Mouse (Mus musculus): ENCODE results near the gene Ccr1l1. TPM values are rescaled to one million over a fixed set of nuclear protein-coding genes. Genes with fewer than 3 reads are reported as not detected.
"Not testable (repeated sequence)": the region's sequence is repeated elsewhere in the genome, so short reads cannot be mapped to it uniquely, and the experiment has no call there.

Gene Ccr1l1
- polyA plus RNA-seq, 1 experiment from 2014 or later: not detected

GRCm38 (mm10) chr9:123975630-123976029 lies 2.6 kb downstream of the Ccr1l1 start:
- H3K9me3 ChIP-seq (ENCODE audit: control insufficient read depth, low read depth, low read length): no peaks in the 10 kb centered on the region
- H3K36me3 ChIP-seq (ENCODE audit: control insufficient read depth, insufficient read depth, low read length): no peaks in the 10 kb centered on the region
- H3K4me2 ChIP-seq (replicated peaks; ENCODE audit: low read depth, low read length): no peak overlapping the region
- no peaks in the 10 kb centered on the region for H3K4me1 ChIP-seq (ENCODE audit: control insufficient read depth, insufficient read depth, low read length)
- H3K27me3 ChIP-seq (ENCODE audit: control insufficient read depth, insufficient read depth, low read length): no peaks in the 10 kb centered on the region
- H3K27ac ChIP-seq (ENCODE audit: low read length): no peak overlapping the region
- H3K4me3 ChIP-seq (ENCODE audit: low read depth, low read length): no peak overlapping the region
- WGBS: 72% methylated on average over 2 of the region's 2 CpGs
- no peak overlapping the region for H3K9ac ChIP-seq (replicated peaks; ENCODE audit: low read depth, low read length)
- no peak for ATAC-seq (ENCODE audit: insufficient number of reproducible peaks, insufficient read depth, low FRiP score, low read depth)

- H3K27me3 ChIP-seq (ENCODE audit: control insufficient read depth, insufficient read depth, low read length): no peaks in the 10 kb centered on the region
- H3K4me1 ChIP-seq (ENCODE audit: control insufficient read depth, insufficient read depth, low read length): no peaks in the 10 kb centered on the region
- H3K4me3 ChIP-seq (ENCODE audit: low read depth, low read length): no peak within 1 kb of the TSS
- no peak within 1 kb of the TSS for H3K9ac ChIP-seq (replicated peaks; ENCODE audit: low read depth, low read length)
- WGBS: 81% methylated on average over 1 of the region's 1 CpGs
- H3K4me2 ChIP-seq (replicated peaks; ENCODE audit: low read depth, low read length): no peak within 1 kb of the TSS
- no peaks in the 10 kb centered on the region for H3K9me3 ChIP-seq (ENCODE audit: control insufficient read depth, low read depth, low read length)
- no peak for ATAC-seq (ENCODE audit: insufficient number of reproducible peaks, insufficient read depth, low FRiP score, low read depth)
- no peak within 1 kb of the TSS for H3K27ac ChIP-seq (ENCODE audit: low read length)
- no peaks in the 10 kb centered on the region for H3K36me3 ChIP-seq (ENCODE audit: control insufficient read depth, insufficient read depth, low read length)
These were observed 9.8 kb downstream of the Ccr1l1 start, which contains the start of gene Ccr1 for GRCm38 (mm10) chr9:123968290-123968912. TSS of gene Ccr1 (minus strand) at chr9:123968692.

GRCm38 (mm10) chr9:123966858-123967495 lies 11.2 kb downstream of the Ccr1l1 start:
- H3K4me3 ChIP-seq (ENCODE audit: low read depth, low read length); H3K27ac ChIP-seq (ENCODE audit: low read length); H3K9me3 ChIP-seq (ENCODE audit: control insufficient read depth, low read depth, low read length); H3K27me3 ChIP-seq (ENCODE audit: control insufficient read depth, insufficient read depth, low read length); H3K4me2 ChIP-seq (replicated peaks; ENCODE audit: low read depth, low read length); H3K36me3 ChIP-seq (ENCODE audit: control insufficient read depth, insufficient read depth, low read length); ATAC-seq (ENCODE audit: insufficient number of reproducible peaks, insufficient read depth, low FRiP score, low read depth); H3K9ac ChIP-seq (replicated peaks; ENCODE audit: low read depth, low read length); H3K4me1 ChIP-seq (ENCODE audit: control insufficient read depth, insufficient read depth, low read length): not testable (repeated sequence)
- WGBS: 79% methylated on average over 1 of the region's 4 CpGs

GRCm38 (mm10) chr9:123964776-123965175 lies 13.4 kb downstream of the Ccr1l1 start:
- 84% methylated on average over 3 of the region's 3 CpGs for WGBS
- Histone ChIP-seq H3K36me3 (ENCODE audit: control insufficient read depth, insufficient read depth, low read length) (no peaks in the 10 kb centered on the region), H3K9me3 (ENCODE audit: control insufficient read depth, low read depth, low read length) (no peaks in the 10 kb centered on the region), H3K27ac (ENCODE audit: low read length) (no peak overlapping the region), H3K4me2 (replicated peaks; ENCODE audit: low read depth, low read length) (no peak overlapping the region), H3K4me1 (ENCODE audit: control insufficient read depth, insufficient read depth, low read length) (no peaks in the 10 kb centered on the region), H3K27me3 (ENCODE audit: control insufficient read depth, insufficient read depth, low read length) (no peaks in the 10 kb centered on the region), H3K4me3 (ENCODE audit: low read depth, low read length) (no peak overlapping the region), H3K9ac (replicated peaks; ENCODE audit: low read depth, low read length) (no peak overlapping the region)
- ATAC-seq (ENCODE audit: insufficient number of reproducible peaks, insufficient read depth, low FRiP score, low read depth): no peak

GRCm38 (mm10) chr9:123960161-123960560 lies 18.0 kb downstream of the Ccr1l1 start:
- Histone ChIP-seq H3K9me3 (ENCODE audit: control insufficient read depth, low read depth, low read length) (no peaks in the 10 kb centered on the region), H3K4me3 (ENCODE audit: low read depth, low read length) (no peak overlapping the region), H3K27me3 (ENCODE audit: control insufficient read depth, insufficient read depth, low read length) (no peaks in the 10 kb centered on the region), H3K9ac (replicated peaks; ENCODE audit: low read depth, low read length) (no peak overlapping the region), H3K36me3 (ENCODE audit: control insufficient read depth, insufficient read depth, low read length) (no peaks in the 10 kb centered on the region), H3K4me2 (replicated peaks; ENCODE audit: low read depth, low read length) (no peak overlapping the region), H3K4me1 (ENCODE audit: control insufficient read depth, insufficient read depth, low read length) (no peaks in the 10 kb centered on the region), H3K27ac (ENCODE audit: low read length) (no peak overlapping the region)
- ATAC-seq (ENCODE audit: insufficient number of reproducible peaks, insufficient read depth, low FRiP score, low read depth): no peak
- 69% methylated on average over 1 of the region's 1 CpGs for WGBS

- no peak for ATAC-seq (ENCODE audit: insufficient number of reproducible peaks, insufficient read depth, low FRiP score, low read depth)
These were observed 20.2 kb downstream of the Ccr1l1 start for GRCm38 (mm10) chr9:123957911-123958413.

GRCm38 (mm10) chr9:123956892-123957291 lies 21.3 kb downstream of the Ccr1l1 start:
- H3K4me3 ChIP-seq (ENCODE audit: low read depth, low read length): no peak overlapping the region
- no peaks in the 10 kb centered on the region for H3K27me3 ChIP-seq (ENCODE audit: control insufficient read depth, insufficient read depth, low read length)
- no peak overlapping the region for H3K27ac ChIP-seq (ENCODE audit: low read length)
- no peak for ATAC-seq (ENCODE audit: insufficient number of reproducible peaks, insufficient read depth, low FRiP score, low read depth)
- no peaks in the 10 kb centered on the region for H3K9me3 ChIP-seq (ENCODE audit: control insufficient read depth, low read depth, low read length)
- no peak overlapping the region for H3K4me2 ChIP-seq (replicated peaks; ENCODE audit: low read depth, low read length)
- H3K4me1 ChIP-seq (ENCODE audit: control insufficient read depth, insufficient read depth, low read length): no peaks in the 10 kb centered on the region
- no peak overlapping the region for H3K9ac ChIP-seq (replicated peaks; ENCODE audit: low read depth, low read length)
- 75% methylated on average over 1 of the region's 1 CpGs for WGBS
- H3K36me3 ChIP-seq (ENCODE audit: control insufficient read depth, insufficient read depth, low read length): no peaks in the 10 kb centered on the region

More at GRCm38 (mm10) chr9:123957911-123958413, 20.2 kb downstream of the Ccr1l1 start:
- Histone ChIP-seq H3K4me1 (ENCODE audit: control insufficient read depth, insufficient read depth, low read length) (no peaks in the 10 kb centered on the region), H3K27ac (ENCODE audit: low read length) (no peak overlapping the region), H3K4me2 (replicated peaks; ENCODE audit: low read depth, low read length) (no peak overlapping the region), H3K36me3 (ENCODE audit: control insufficient read depth, insufficient read depth, low read length) (no peaks in the 10 kb centered on the region), H3K27me3 (ENCODE audit: control insufficient read depth, insufficient read depth, low read length) (no peaks in the 10 kb centered on the region), H3K9ac (replicated peaks; ENCODE audit: low read depth, low read length) (no peak overlapping the region), H3K4me3 (ENCODE audit: low read depth, low read length) (no peak overlapping the region), H3K9me3 (ENCODE audit: control insufficient read depth, low read depth, low read length) (no peaks in the 10 kb centered on the region)
- 59% methylated on average over 3 of the region's 3 CpGs for WGBS

GRCm38 (mm10) chr9:123953551-123953950 lies 24.7 kb downstream of the Ccr1l1 start:
- H3K4me3 ChIP-seq (ENCODE audit: low read depth, low read length): no peak overlapping the region
- no peak overlapping the region for H3K27ac ChIP-seq (ENCODE audit: low read length)
- H3K4me2 ChIP-seq (replicated peaks; ENCODE audit: low read depth, low read length): no peak overlapping the region
- H3K9me3 ChIP-seq (ENCODE audit: control insufficient read depth, low read depth, low read length): no peaks in the 10 kb centered on the region
- no peaks in the 10 kb centered on the region for H3K27me3 ChIP-seq (ENCODE audit: control insufficient read depth, insufficient read depth, low read length)
- no peaks in the 10 kb centered on the region for H3K36me3 ChIP-seq (ENCODE audit: control insufficient read depth, insufficient read depth, low read length)
- ATAC-seq (ENCODE audit: insufficient number of reproducible peaks, insufficient read depth, low FRiP score, low read depth): no peak
- no peaks in the 10 kb centered on the region for H3K4me1 ChIP-seq (ENCODE audit: control insufficient read depth, insufficient read depth, low read length)
- WGBS: 76% methylated on average over 2 of the region's 2 CpGs
- no peak overlapping the region for H3K9ac ChIP-seq (replicated peaks; ENCODE audit: low read depth, low read length)

Data from stomach, embryonic 14.5 days (tissue).